Mouse (Mus musculus) CH12.LX (cell line): Measurements from ENCODE around the gene Dop1a. TPM values are rescaled to one million over a fixed set of nuclear protein-coding genes. Genes with fewer than 3 reads are reported as not detected.
A peak's percentile ranks its signal among the peaks of the same experiment; 100 is the strongest.

Source experiments
- DNase-seq: peaks from one replicate; pipeline ENCODE4 v3.0.0-alpha.2; 2013; ENCODE audit errors: extremely low read depth
- H3K27ac ChIP-seq: 2 replicates; pipeline ENCODE4 v1.5.1; 2012; ENCODE audit warnings: low read depth, mild to moderate bottlenecking, control low read depth, moderate library complexity; ENCODE audit not compliant: insufficient read depth
- H3K27me3 ChIP-seq: replicated peaks from 2 replicates; pipeline ENCODE3; 2012; ENCODE audit warnings: inconsistent platforms
- H3K36me3 ChIP-seq, 2 experiments: replicated peaks in 1 of 2; 2 replicates each; pipeline versions ENCODE3 to v1.6.1; 2012; ENCODE audit warnings: inconsistent platforms in 1 of 2, low read length in 1 of 2, mild to moderate bottlenecking in 1 of 2, mixed read lengths in 1 of 2, moderate library complexity in 1 of 2; ENCODE audit not compliant: control insufficient read depth in 1 of 2, insufficient read depth in 1 of 2
- H3K4me1 ChIP-seq, 2 experiments: 2 replicates each; pipeline ENCODE4 v1.6.1; 2012; ENCODE audit warnings: inconsistent platforms in 1 of 2, moderate library complexity in 1 of 2; ENCODE audit not compliant: insufficient read depth in 2 of 2, control insufficient read depth in 1 of 2
- H3K4me2 ChIP-seq: 2 replicates; pipeline ENCODE4 v1.6.1; 2012; ENCODE audit warnings: low read depth, mild to moderate bottlenecking, control low read depth; ENCODE audit not compliant: poor library complexity, insufficient read depth, severe bottlenecking
- H3K4me3 ChIP-seq, 3 experiments: fragments of 150-350 bp in 1 of 3; sonication (generic) in 1 of 3; replicated peaks in 1 of 3; 2 replicates each; pipeline versions ENCODE3 to v1.5.1; 2011 to 2012; ENCODE audit warnings: low read depth in 2 of 3, low read length in 2 of 3, mild to moderate bottlenecking in 2 of 3, moderate library complexity in 2 of 3, control low read depth in 1 of 3, improper control_type of control experiment in 1 of 3, inconsistent platforms in 1 of 3, mixed read lengths in 1 of 3; ENCODE audit not compliant: poor library complexity in 1 of 3
- H3K79me2 ChIP-seq: replicated peaks from 2 replicates; pipeline ENCODE4 v1.6.1; 2012; ENCODE audit warnings: mild to moderate bottlenecking, moderate library complexity; ENCODE audit not compliant: control insufficient read depth, poor library complexity, insufficient read depth, severe bottlenecking; ENCODE audit errors: extremely low read depth
- H3K9ac ChIP-seq: 2 replicates; pipeline ENCODE4 v1.6.1; 2012; ENCODE audit warnings: low read depth, mild to moderate bottlenecking, control low read depth, moderate library complexity; ENCODE audit not compliant: insufficient read depth
- H3K9me3 ChIP-seq: replicated peaks from 2 replicates; pipeline ENCODE3; 2012; ENCODE audit warnings: low read length, inconsistent platforms, mixed read lengths
- CHD1 ChIP-seq: IDR thresholded peaks from 2 replicates; pipeline ENCODE4 v1.6.1; 2012; ENCODE audit warnings: low read depth, low read length, improper control_type of control experiment, inconsistent platforms
- CHD2 ChIP-seq: IDR thresholded peaks from 2 replicates; pipeline ENCODE4 v1.6.1; 2011; ENCODE audit warnings: low read length, improper control_type of control experiment
- E2F4 ChIP-seq: IDR thresholded peaks from 2 replicates; pipeline ENCODE4 v1.6.1; 2011; ENCODE audit warnings: low read depth, low read length, improper control_type of control experiment; ENCODE audit not compliant: insufficient replicate concordance
- ETS1 ChIP-seq: conservative IDR thresholded peaks from 2 replicates; pipeline ENCODE4 v1.6.1; 2012; ENCODE audit warnings: low read depth, mild to moderate bottlenecking, inconsistent platforms, low read length, improper control_type of control experiment, moderate library complexity
- HCFC1 ChIP-seq: IDR thresholded peaks from 2 replicates; pipeline ENCODE4 v1.6.1; 2012; ENCODE audit warnings: low read depth, mild to moderate bottlenecking, inconsistent platforms, low read length, improper control_type of control experiment
- IRF4 ChIP-seq: IDR thresholded peaks from 2 replicates; pipeline ENCODE4 v1.6.1; 2014; ENCODE audit warnings: low read depth, mild to moderate bottlenecking, inconsistent platforms, low read length, improper control_type of control experiment
- JUN ChIP-seq: IDR thresholded peaks from 2 replicates; pipeline ENCODE4 v1.6.1; 2011; ENCODE audit warnings: low read depth, mild to moderate bottlenecking, low read length, improper control_type of control experiment, moderate library complexity; ENCODE audit not compliant: insufficient read depth
- JUND ChIP-seq: conservative IDR thresholded peaks from 2 replicates; pipeline ENCODE4 v1.6.1; 2011; ENCODE audit warnings: low read depth, low read length, improper control_type of control experiment
- MAFK ChIP-seq: IDR thresholded peaks from 2 replicates; pipeline ENCODE4 v1.6.1; 2011; ENCODE audit warnings: low read length, improper control_type of control experiment; ENCODE audit not compliant: insufficient replicate concordance
- MAX ChIP-seq: IDR thresholded peaks from 2 replicates; pipeline ENCODE4 v1.6.1; 2011; ENCODE audit warnings: low read length, improper control_type of control experiment
- MAZ ChIP-seq: IDR thresholded peaks from 2 replicates; pipeline ENCODE4 v1.6.1; 2012; ENCODE audit warnings: low read depth, mild to moderate bottlenecking, inconsistent platforms, low read length, improper control_type of control experiment, moderate library complexity
- MEF2A ChIP-seq: IDR thresholded peaks from 2 replicates; pipeline ENCODE4 v1.6.1; 2014; ENCODE audit warnings: low read depth, mild to moderate bottlenecking, inconsistent platforms, low read length, improper control_type of control experiment, borderline replicate concordance
- MXI1 ChIP-seq: IDR thresholded peaks from 2 replicates; pipeline ENCODE4 v1.6.1; 2011; ENCODE audit warnings: mild to moderate bottlenecking, low read depth, low read length, improper control_type of control experiment
- MYC ChIP-seq: IDR thresholded peaks from 2 replicates; pipeline ENCODE4 v1.6.1; 2011; ENCODE audit warnings: low read depth, mild to moderate bottlenecking, improper control_type of control experiment, low read length
- NRF1 ChIP-seq: IDR thresholded peaks from 2 replicates; pipeline ENCODE4 v1.6.1; 2014; ENCODE audit warnings: low read depth, mild to moderate bottlenecking, inconsistent platforms, low read length, improper control_type of control experiment, moderate library complexity
- RAD21 ChIP-seq: IDR thresholded peaks from 2 replicates; pipeline ENCODE4 v1.6.1; 2011; ENCODE audit warnings: low read depth, mild to moderate bottlenecking, low read length, improper control_type of control experiment, moderate library complexity
- RCOR1 ChIP-seq: conservative IDR thresholded peaks from 2 replicates; pipeline ENCODE4 v1.6.1; 2012; ENCODE audit warnings: low read depth, mild to moderate bottlenecking, inconsistent platforms, low read length, improper control_type of control experiment
- SMC3 ChIP-seq: IDR thresholded peaks from 2 replicates; pipeline ENCODE4 v1.6.1; 2011; ENCODE audit warnings: low read depth, low read length, improper control_type of control experiment
- TBP ChIP-seq: conservative IDR thresholded peaks from 2 replicates; pipeline ENCODE4 v1.6.1; 2011; ENCODE audit warnings: low read depth, low read length, improper control_type of control experiment
- TCF12 ChIP-seq: IDR thresholded peaks from 2 replicates; pipeline ENCODE4 v1.6.1; 2014; ENCODE audit warnings: low read depth, mild to moderate bottlenecking, inconsistent platforms, low read length, improper control_type of control experiment
- UBTF ChIP-seq: IDR thresholded peaks from 2 replicates; pipeline ENCODE4 v1.6.1; 2012; ENCODE audit warnings: low read depth, mild to moderate bottlenecking, inconsistent platforms, low read length, improper control_type of control experiment, moderate library complexity
- USF1 ChIP-seq: IDR thresholded peaks from 2 replicates; pipeline ENCODE4 v1.6.1; 2014; ENCODE audit warnings: low read depth, mild to moderate bottlenecking, inconsistent platforms, low read length, improper control_type of control experiment
- USF2 ChIP-seq: conservative IDR thresholded peaks from 2 replicates; pipeline ENCODE4 v1.6.1; 2011; ENCODE audit warnings: low read depth, low read length, improper control_type of control experiment
- ZKSCAN1 ChIP-seq: IDR thresholded peaks from 2 replicates; pipeline ENCODE4 v1.6.1; 2012; ENCODE audit warnings: low read depth, inconsistent platforms, low read length, improper control_type of control experiment, borderline replicate concordance
- ZMIZ1 ChIP-seq: IDR thresholded peaks from 2 replicates; pipeline ENCODE4 v1.6.1; 2012; ENCODE audit warnings: low read depth, mild to moderate bottlenecking, inconsistent platforms, low read length, improper control_type of control experiment
- ZNF384 ChIP-seq: IDR thresholded peaks from 2 replicates; pipeline ENCODE4 v1.6.1; 2012; ENCODE audit warnings: low read depth, low read length, improper control_type of control experiment, inconsistent platforms
- dilution Hi-C: fragments of 300-500 bp; cut with MboI; formaldehyde crosslinking; loops from 2 replicates; pipeline ENCODE4 v1.14.3; 2020; ENCODE audit warnings: low sequenced_read_pairs; ENCODE audit not compliant: extremely low pct_unique_long_range_greater_than_20kb, extremely low pct_ligation_motif_present
- in situ Hi-C: fragments of 300-500 bp; cut with MboI; formaldehyde crosslinking; loops from 3 replicates; pipeline ENCODE4 v1.14.3; 2019; ENCODE audit warnings: low sequenced_read_pairs, low pct_ligation_motif_present, low pct_unique_long_range_greater_than_20kb, mixed read lengths
- polyA plus RNA-seq: library from polyadenylated mRNA; unstranded; fragments of >175 nt; gene quantifications from 2 replicates; pipeline ENCODE4 v1.2.1, GENCODE M21; 2012; ENCODE audit warnings: low read depth; ENCODE audit not compliant: insufficient read length
- total RNA-seq, 2 experiments: library from RNA; depleted of rRNA; stranded (reverse); fragments of 300-350 nt in 1 of 2; fragments of >200 nt in 1 of 2; gene quantifications; 2 replicates each; pipeline ENCODE4 v1.2.3; 2012 to 2014

Dop1a gene
- total and polyA plus RNA-seq, 3 experiments, result 15.0 to 19.0 (median 16.1) TPM

GRCm38 (mm10) chr9:86571540-86572135 lies 104.7 kb downstream of the Dop1a start, which contains the start of the genes Pgm3 and Rwdd2a (continued):
- TF ChIP-seq MYC (no peak), USF1 (no peak), ETS1 (no peak), MAFK (no peak), USF2 (no peak), JUND (no peak), CHD2 (no peak)
- TF ChIP-seq, all 38 proteins: peak for 14

- no peak for DNase-seq
- in situ Hi-C loops, result loop anchor here (10.0 to 25.0 kb wide), 2 partner anchors 107 to 835 kb away; partner anchors contain the start of genes Dop1a, Ibtk and Ube2cbp
- H3K9me3 ChIP-seq, result no peaks in the 10 kb centered on the region
- TF ChIP-seq JUND, result no peak
- no peak for TF ChIP-seq ZKSCAN1
- TF ChIP-seq ZMIZ1, result 0 out of 2 replicates have a peak, but pooled peaks have one; percentile 2
- TF ChIP-seq, all 38 proteins: peak for 1
- H3K36me3 ChIP-seq, result peaks cover 12 to 51% of the 10 kb centered on the region in 2 experiments
- dilution Hi-C loops, result no loop called here
- H3K4me3 ChIP-seq, result peak overlapping the region; percentile 67 to 84 (median 78)
- H3K4me2 ChIP-seq, result peak overlapping the region; percentile 90
- peaks cover 9% of the 10 kb centered on the region for H3K79me2 ChIP-seq
- peaks cover 0 to 26% of the 10 kb centered on the region in 2 experiments; a peak in 2 of 4 replicates for H3K4me1 ChIP-seq
- H3K27me3 ChIP-seq, result no peaks in the 10 kb centered on the region
- H3K9ac ChIP-seq, result peak overlapping the region; percentile 48
- no peak overlapping the region for H3K27ac ChIP-seq
Measured at GRCm38 (mm10) chr9:86572196-86572595, 105.2 kb downstream of the Dop1a start.

GRCm38 (mm10) chr9:86572636-86573291 lies 105.8 kb downstream of the Dop1a start:
- Histone ChIP-seq H3K9ac (peak overlapping the region; percentile 48; the same call in 1 of the 2 replicates), H3K4me3 (peak overlapping the region in 2 of 3 experiments; percentile 78 to 84)
- dilution Hi-C loops, result no loop called here
- TF ChIP-seq TCF12, result no peak
- TF ChIP-seq MAX, result peak; percentile 41; the same call in 1 of the 2 replicates
- no peak for TF ChIP-seq JUN
- no peak for TF ChIP-seq CHD1
- no peak; the same call in 1 of the 2 replicates for TF ChIP-seq IRF4
- TF ChIP-seq RCOR1, result no peak
- TF ChIP-seq MAFK, result no peak
- TF ChIP-seq USF1, result no peak
- TF ChIP-seq MAZ, result no peak
- TF ChIP-seq ZNF384, result no peak
- no peak for TF ChIP-seq TBP
- TF ChIP-seq SMC3, result peak; percentile 60
- no peak for TF ChIP-seq MEF2A
- no peak for TF ChIP-seq HCFC1
- TF ChIP-seq UBTF, result no peak
- TF ChIP-seq JUND, result no peak
- no peak for TF ChIP-seq CHD2
- TF ChIP-seq MXI1, result 0 out of 2 replicates have a peak, but pooled peaks have one; percentile 30
- no peak for TF ChIP-seq NRF1
- peak; percentile 67 for TF ChIP-seq RAD21
- no peak for TF ChIP-seq E2F4

More at GRCm38 (mm10) chr9:86572636-86573291, 105.8 kb downstream of the Dop1a start:
- DNase-seq, result peak; percentile 82
- Histone ChIP-seq H3K9me3 (no peaks in the 10 kb centered on the region), H3K79me2 (peaks cover 9% of the 10 kb centered on the region), H3K4me1 (peaks cover 0 to 26% of the 10 kb centered on the region in 2 experiments; a peak in 2 of 4 replicates), H3K4me2 (peak overlapping the region; percentile 90), H3K27ac (no peak overlapping the region), H3K27me3 (no peaks in the 10 kb centered on the region), H3K36me3 (peaks cover 12 to 51% of the 10 kb centered on the region in 2 experiments)
- in situ Hi-C loops, result loop anchor here (10.0 to 25.0 kb wide), 2 partner anchors 108 to 835 kb away; partner anchors contain the start of genes Dop1a, Ibtk and Ube2cbp
